Mouse (Mus musculus) heart, postnatal 25 days (tissue): Measurements from ENCODE around the gene Ciart. TPM values are rescaled to one million over a fixed set of nuclear protein-coding genes. Genes with fewer than 3 reads are reported as not detected.
"Not testable (repeated sequence)": the region's sequence is repeated elsewhere in the genome, so short reads cannot be mapped to it uniquely, and the experiment has no call there.

Source experiments
- DNase-seq: peaks from one replicate; pipeline ENCODE4 v3.0.0; 2022; ENCODE audit warnings: low spot score
- intact Hi-C: fragments of 180-260 bp; cut with DNase I; formaldehyde crosslinking; loops from one replicate; pipeline ENCODE4 v1.15.1; 2025
- total RNA-seq, 2 experiments: library from RNA; stranded (reverse); gene quantifications; 2 replicates each; pipeline ENCODE4 v1.2.3; 2021

Ciart gene
- total RNA-seq, 2 experiments from 2014 or later, result 2.1 to 12.9 TPM

- no peak for DNase-seq
- intact Hi-C loops, result no loop called here
Measured at GRCm38 (mm10) chr3:95903753-95904502, 21.9 kb upstream of the Ciart start.

DNA sequence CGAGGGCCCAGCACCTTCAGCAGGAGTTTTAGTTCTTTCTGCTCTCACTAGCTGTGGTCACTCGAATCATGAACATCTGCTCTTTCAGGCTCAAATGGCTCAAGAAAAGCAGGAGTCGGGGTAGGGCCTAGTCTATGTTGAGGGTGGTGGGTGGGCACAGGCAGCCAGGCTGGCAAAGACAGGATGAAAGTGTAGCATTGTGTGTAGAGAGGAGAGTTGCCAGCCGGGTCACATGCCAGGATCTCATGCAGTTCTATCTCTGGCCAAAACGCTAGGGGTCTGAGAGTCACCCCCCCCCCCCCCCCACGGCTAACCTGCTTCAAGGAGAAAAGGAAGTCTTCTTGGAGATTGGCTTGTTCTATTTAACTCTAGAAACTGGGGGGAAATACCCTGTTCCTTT lies 20.6 kb upstream of the Ciart start:
- DNase-seq, result no peak
- intact Hi-C loops, result no loop called here

- intact Hi-C loops, result no loop called here
- no peak for DNase-seq
Measured at GRCm38 (mm10) chr3:95902373-95902625, 20.2 kb upstream of the Ciart start.

DNA sequence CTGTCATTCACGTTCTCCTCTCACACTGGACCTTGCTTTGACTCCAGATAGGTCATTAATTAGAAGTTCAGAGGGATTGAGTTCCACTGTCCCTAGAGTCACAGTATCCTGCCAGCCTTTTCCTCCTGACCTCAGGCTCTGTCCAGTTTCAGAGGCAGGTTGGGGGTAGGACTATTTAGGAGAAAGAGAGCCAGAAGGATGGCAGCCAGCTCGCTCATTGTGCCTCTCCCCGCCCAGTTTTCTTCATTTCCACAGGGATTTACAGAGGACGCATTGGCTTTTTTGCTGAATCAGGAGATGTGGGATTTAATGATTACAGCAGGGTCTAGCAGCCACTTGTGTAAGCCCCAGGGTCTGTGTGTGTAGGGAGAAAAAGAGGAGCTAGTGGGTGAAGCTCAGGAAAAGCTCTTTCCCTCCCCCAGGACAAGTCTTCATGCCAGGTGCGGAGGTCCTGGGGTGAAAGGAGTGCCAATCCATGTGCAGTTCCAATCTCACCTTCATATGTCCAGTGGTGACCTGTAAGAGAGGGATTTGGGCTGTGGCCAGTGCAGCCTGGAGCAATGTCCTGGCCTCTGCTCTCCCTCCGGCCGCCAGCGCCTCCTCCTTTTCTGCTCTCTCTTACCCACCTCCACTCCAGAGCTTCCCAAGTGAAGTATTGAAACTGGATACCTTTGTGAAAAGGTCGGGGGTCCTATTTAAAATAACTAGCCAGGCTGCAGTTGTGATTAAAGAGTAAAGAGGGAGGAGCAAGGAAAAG lies 19.7 kb upstream of the Ciart start:
- intact Hi-C loops, result no loop called here
- no peak for DNase-seq

DNA sequence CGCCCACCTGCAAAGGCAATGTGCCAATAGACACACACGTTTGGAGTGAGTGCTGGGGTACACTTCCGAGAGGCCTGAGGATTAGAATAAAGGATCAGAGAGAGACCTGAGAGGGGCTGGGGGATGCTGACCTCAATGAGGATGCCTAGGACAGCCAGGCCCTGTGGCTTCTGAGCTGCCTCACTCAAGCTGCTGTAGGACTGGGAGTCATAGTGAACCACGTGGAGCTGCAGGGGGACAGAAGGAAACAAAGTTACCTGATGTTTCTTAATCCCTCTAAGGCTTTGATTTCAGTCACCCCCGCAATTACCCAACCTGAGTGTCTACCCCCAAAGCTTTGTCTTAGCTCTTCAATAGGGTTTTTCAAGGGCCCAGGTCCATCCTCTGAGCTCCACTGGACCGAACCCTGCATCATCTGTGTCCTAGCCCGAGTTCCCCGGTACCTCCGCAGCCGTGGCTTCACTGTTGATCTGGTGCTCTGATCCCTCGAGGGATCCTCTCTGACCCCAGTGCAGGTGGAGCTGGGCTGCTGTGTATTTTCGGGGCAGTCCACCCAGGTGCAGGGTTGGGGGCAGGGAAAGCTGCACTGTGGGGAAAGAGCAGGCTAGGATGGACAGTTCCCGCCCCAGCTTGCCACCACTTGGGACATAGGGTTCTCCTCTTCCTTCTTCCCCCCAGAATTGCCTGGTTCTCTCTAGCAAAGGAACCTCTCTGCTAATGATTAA lies 17.9 kb upstream of the Ciart start:
- intact Hi-C loops, result no loop called here
- DNase-seq, result no peak

DNA sequence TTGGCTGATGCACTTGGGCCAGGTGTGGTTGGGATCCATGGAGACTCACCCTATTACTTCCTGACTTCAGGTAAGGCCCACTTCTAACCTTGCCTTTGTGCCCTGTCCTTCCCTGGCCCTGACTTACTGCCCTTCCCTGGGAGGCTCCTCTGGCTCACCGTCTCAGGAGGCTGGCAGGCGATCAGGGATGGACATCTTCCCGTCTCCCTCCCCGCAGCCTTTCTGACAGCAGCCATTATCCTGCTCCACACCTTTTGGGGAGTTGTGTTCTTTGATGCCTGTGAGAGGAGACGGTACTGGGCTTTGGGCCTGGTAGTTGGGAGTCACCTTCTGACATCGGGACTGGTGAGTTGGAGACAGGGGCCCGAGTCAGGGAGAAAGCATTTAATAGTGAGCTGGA lies 13.4 kb upstream of the Ciart start:
- intact Hi-C loops, DNase-seq: not testable (repeated sequence)

GRCm38 (mm10) chr3:95894317-95895160 lies 12.5 kb upstream of the Ciart start:
- intact Hi-C loops, result no loop called here
- DNase-seq, result peak; percentile 54

GRCm38 (mm10) chr3:95893606-95894316 lies 11.7 kb upstream of the Ciart start, which contains the start of gene Aph1a:
TSS of gene Aph1a (plus strand) at chr3:95893969.
- intact Hi-C loops, result not testable (repeated sequence)

DNA sequence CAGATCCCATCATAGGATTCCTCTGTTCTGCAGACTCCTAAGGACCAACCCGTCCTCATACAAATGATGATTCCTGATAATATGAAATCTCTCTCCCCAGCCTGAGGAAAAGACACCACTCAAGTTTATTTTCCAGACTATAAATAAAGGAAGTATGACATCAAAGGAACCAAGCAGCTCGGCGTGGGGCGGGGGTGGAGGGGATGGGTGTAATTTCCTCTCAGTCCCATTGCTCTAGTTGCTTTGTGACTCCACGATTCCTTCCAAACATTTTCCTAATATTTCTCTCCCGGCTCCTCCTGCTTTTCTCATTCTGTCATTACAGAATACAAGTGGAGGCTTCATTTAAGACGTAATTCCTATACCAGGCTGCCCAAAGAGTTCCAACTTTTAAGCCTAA lies 11.1 kb upstream of the Ciart start:
- no peak for DNase-seq
- intact Hi-C loops, result no loop called here

More at GRCm38 (mm10) chr3:95893606-95894316, 11.7 kb upstream of the Ciart start, which contains the start of gene Aph1a:
- DNase-seq, result peak; percentile 97

- intact Hi-C loops, result no loop called here
- DNase-seq, result no peak
Measured at GRCm38 (mm10) chr3:95892066-95893052, 10.3 kb upstream of the Ciart start.

- DNase-seq, result no peak
- intact Hi-C loops, result no loop called here
Measured at GRCm38 (mm10) chr3:95891211-95892065, 9.4 kb upstream of the Ciart start, which contains the start of gene BC028528. TSS of gene BC028528 (minus strand) at chr3:95892005.

DNA sequence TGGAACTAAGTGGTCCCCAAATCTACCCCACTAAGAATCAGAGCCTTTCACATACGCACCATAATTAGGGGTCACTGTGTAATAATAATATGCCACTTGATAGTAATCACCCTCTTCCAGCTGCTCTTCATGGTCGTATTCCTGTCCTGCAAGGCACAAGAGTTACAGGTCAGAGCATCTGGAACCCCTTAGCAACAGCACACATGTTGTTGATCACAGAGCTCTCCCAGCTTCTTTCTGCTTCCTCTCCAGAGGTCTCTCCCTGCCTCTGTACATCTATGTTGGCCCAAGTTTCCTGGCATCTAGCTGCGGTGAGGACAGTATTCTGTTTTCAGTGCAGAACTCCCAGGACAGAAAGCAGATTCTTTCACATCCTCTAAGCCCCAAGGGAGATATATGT lies 7.6 kb upstream of the Ciart start:
- DNase-seq, result no peak
- intact Hi-C loops, result loop anchor here (10.0 kb wide), 1 partner anchor 165 kb away; the partner anchor contains the start of gene Vps45

DNA sequence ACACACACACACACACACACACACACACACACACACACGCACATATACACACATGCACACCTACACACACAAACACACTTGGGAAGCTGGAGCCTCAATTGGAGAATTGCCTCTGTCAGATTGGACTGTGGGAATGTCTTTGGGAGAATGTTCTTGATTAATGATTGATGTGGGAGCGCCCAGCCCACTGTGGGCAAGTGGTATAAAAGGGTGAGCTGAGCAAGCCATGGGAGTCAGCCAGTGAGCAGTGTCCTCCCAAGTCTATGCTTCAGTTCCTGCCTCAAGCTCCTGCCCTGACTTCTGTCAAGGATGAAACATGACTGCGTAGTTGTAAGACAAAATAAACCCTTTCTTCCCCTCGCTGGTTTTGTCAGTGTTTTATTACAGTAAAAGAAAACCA lies 5.5 kb upstream of the Ciart start:
- no peak for DNase-seq
- intact Hi-C loops, result loop anchor here (10.0 kb wide), 1 partner anchor 167 kb away; the partner anchor contains the start of gene Vps45

GRCm38 (mm10) chr3:95884400-95884799 lies 2.3 kb upstream of the Ciart start:
- intact Hi-C loops, result loop anchor here (10.0 kb wide), 1 partner anchor 170 kb away; the partner anchor contains the start of gene Vps45
- DNase-seq, result no peak

DNA sequence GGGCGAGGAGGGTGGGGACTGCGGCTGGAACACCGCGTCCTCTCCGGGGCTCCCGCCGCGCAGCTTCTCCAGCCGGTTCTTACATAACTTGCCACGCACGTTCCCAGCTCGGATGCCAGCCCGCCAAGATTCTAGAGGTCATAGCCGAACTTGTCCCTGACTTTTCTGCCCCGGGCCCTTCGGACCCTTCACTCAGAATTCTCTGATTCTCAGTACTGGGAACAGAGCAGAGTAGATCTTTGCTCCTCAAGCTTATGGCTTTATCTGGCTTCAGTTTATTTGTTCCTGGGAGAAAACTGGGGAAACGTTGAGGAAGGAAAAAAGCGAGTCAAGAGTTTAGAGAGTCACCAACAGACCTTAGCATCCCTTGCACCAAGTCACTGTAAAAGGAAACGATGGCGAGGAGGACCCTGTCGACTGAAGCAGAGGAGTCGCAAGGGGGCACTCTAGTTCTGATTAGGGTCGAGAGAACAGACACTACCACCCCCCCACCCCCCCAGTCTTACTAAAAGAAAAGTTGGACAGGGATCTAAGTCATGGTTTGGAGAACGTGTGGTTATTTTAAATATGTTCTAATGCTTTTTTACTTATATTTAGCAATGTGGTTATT lies 870 bp upstream of the Ciart start:
- intact Hi-C loops, result loop anchor here (1.0 to 10.0 kb wide), 2 partner anchors 23 to 172 kb away; partner anchors contain the start of gene Vps45
- peak; percentile 45 for DNase-seq

DNA sequence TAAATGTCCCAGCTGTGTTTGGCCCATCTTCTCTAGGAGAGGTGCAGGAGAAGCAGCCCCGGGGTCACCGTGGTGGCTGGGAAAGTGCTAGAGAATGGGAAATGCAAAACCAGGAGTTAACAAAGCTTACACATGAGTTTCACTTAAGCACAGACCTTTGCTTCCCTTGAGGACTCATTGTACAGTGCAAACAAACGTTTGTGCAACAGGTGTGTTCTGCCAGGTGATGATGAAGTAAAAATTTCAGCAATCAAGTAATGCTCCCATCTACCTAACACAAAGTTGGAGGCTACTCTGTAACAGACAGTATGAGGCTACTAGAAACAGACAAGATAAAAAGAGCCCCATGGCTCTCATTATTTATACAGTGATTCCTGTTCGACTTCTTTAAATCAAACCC lies 3.0 kb downstream of the Ciart start:
- no peak for DNase-seq
- intact Hi-C loops, result no loop called here

DNA sequence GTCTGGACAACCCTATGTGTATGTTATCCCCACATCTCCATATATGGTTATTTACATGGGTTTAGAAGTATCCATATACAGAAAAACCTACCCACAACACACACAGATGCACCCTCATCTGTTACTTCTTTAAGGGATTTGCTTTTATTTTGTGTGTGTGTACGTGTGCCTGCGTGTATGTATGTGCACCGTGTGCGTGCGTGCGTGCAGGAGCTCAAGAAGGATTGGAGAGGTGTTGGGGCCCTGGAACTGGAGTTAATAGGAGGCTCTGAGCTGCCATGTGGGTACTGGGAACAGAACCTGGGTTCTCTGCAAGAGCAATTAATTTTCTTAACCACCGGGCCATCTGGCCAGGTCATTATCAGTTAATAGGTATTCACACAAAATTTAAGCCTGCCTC lies 10.0 kb downstream of the Ciart start:
- DNase-seq, result no peak
- intact Hi-C loops, result no loop called here
